Mouse (Mus musculus) yolk sac, embryonic 10.5 days (tissue): ENCODE measurements around the gene Gm26566.
A peak's percentile ranks its signal among the peaks of the same experiment; 100 is the strongest.
"Not testable (repeated sequence)": the region's sequence is repeated elsewhere in the genome, so short reads cannot be mapped to it uniquely, and the experiment has no call there.

Source experiments
- DNase-seq: peaks from one replicate; pipeline ENCODE4 v3.0.0-alpha.2; 2017; ENCODE audit warnings: low spot score

Gene Gm26566

GRCm38 (mm10) chr4:88739036-88739435 lies 17.4 kb downstream of the Gm26566 start:
- DNase-seq: no peak

- no peak for DNase-seq
Measured at GRCm38 (mm10) chr4:88741426-88741825, 19.8 kb downstream of the Gm26566 start.

- DNase-seq: no peak
Measured at GRCm38 (mm10) chr4:88742771-88743371, 21.3 kb downstream of the Gm26566 start.

GRCm38 (mm10) chr4:88744207-88744606 lies 22.6 kb downstream of the Gm26566 start:
- no peak for DNase-seq

GRCm38 (mm10) chr4:88749926-88750325 lies 28.3 kb downstream of the Gm26566 start:
- no peak for DNase-seq

- not testable (repeated sequence) for DNase-seq
Measured at GRCm38 (mm10) chr4:88754818-88755340, 33.3 kb downstream of the Gm26566 start, which contains the start of gene Gm13271. TSS of gene Gm13271 (plus strand) at chr4:88754868.

GRCm38 (mm10) chr4:88756581-88757513 lies 35.2 kb downstream of the Gm26566 start:
- DNase-seq: peak; percentile 32

- DNase-seq: peak; percentile 86
Measured at GRCm38 (mm10) chr4:88757628-88758031, 36.0 kb downstream of the Gm26566 start.

GRCm38 (mm10) chr4:88758751-88759150 lies 37.1 kb downstream of the Gm26566 start:
- DNase-seq: not testable (repeated sequence)

GRCm38 (mm10) chr4:88759610-88760268 lies 38.1 kb downstream of the Gm26566 start, which contains the start of gene Gm13283:
TSS of gene Gm13283 (plus strand) at chr4:88760119.
- not testable (repeated sequence) for DNase-seq

GRCm38 (mm10) chr4:88760431-88760830 lies 38.8 kb downstream of the Gm26566 start:
- DNase-seq: peak; percentile 64

GRCm38 (mm10) chr4:88761776-88762175 lies 40.2 kb downstream of the Gm26566 start:
- not testable (repeated sequence) for DNase-seq

- DNase-seq: not testable (repeated sequence)
Measured at GRCm38 (mm10) chr4:88762341-88762740, 40.7 kb downstream of the Gm26566 start.

- peak; percentile 74 for DNase-seq
Measured at GRCm38 (mm10) chr4:88763384-88764018, 41.9 kb downstream of the Gm26566 start.
